Mouse (Mus musculus) forebrain, embryonic 11.5 days (tissue): ENCODE data around the gene Ipo4. TPM values are rescaled to one million over a fixed set of nuclear protein-coding genes. Genes with fewer than 3 reads are reported as not detected.
A peak's percentile ranks its signal among the peaks of the same experiment; 100 is the strongest.

Experiments used
- ATAC-seq: fragments of 200-750 bp; cut with Nextera tagmentation; replicated peaks from 2 replicates; pipeline ENCODE4 v1.8.0; 2017; ENCODE audit warnings: moderate TSS enrichment; ENCODE audit not compliant: low FRiP score
- DNase-seq: peaks from one replicate; pipeline ENCODE4 v3.0.0-alpha.2; 2017; ENCODE audit warnings: low spot score
- H3K27ac ChIP-seq: fragments of 300-500 bp; sonication (generic); 2 replicates; pipeline ENCODE4 v1.5.1; 2014; ENCODE audit warnings: low read depth, low read length
- H3K27me3 ChIP-seq: fragments of 300-500 bp; sonication (generic); 2 replicates; pipeline ENCODE4 v1.6.1; 2014; ENCODE audit warnings: mild to moderate bottlenecking, low read length, mixed read lengths; ENCODE audit not compliant: control insufficient read depth, insufficient read depth
- H3K36me3 ChIP-seq: fragments of 300-500 bp; sonication (generic); 2 replicates; pipeline ENCODE4 v1.6.1; 2014; ENCODE audit warnings: mild to moderate bottlenecking, low read length, moderate library complexity, mixed read lengths; ENCODE audit not compliant: control insufficient read depth, insufficient read depth
- H3K4me1 ChIP-seq: fragments of 300-500 bp; sonication (generic); replicated peaks from 2 replicates; pipeline ENCODE4 v1.6.1; 2014; ENCODE audit warnings: low read length, mixed read lengths; ENCODE audit not compliant: control insufficient read depth, insufficient read depth
- H3K4me2 ChIP-seq: fragments of 300-500 bp; sonication (generic); 2 replicates; pipeline ENCODE4 v1.6.1; 2014; ENCODE audit warnings: low read depth, mild to moderate bottlenecking, low read length, moderate library complexity, mixed read lengths; ENCODE audit not compliant: severe bottlenecking
- H3K4me3 ChIP-seq: fragments of 300-500 bp; sonication (generic); 2 replicates; pipeline ENCODE4 v1.5.1; 2014; ENCODE audit warnings: low read depth, low read length
- H3K9ac ChIP-seq: fragments of 300-500 bp; sonication (generic); 2 replicates; pipeline ENCODE4 v1.6.1; 2014; ENCODE audit warnings: low read length
- H3K9me3 ChIP-seq: fragments of 300-500 bp; sonication (generic); 2 replicates; pipeline ENCODE4 v1.6.1; 2016; ENCODE audit warnings: low read length, mixed read lengths; ENCODE audit not compliant: control insufficient read depth
- WGBS: fragments of 180-500 bp; shearing (Covaris S2); extraction: QIAGEN DNeasy Blood & Tissue Kit; methylation state at CpG from one replicate; pipeline ENCODE4 v1.1.7; 2014; 5-methylcytosine and 5-hydroxymethylcytosine counted together
- polyA plus RNA-seq: library from polyadenylated mRNA; unstranded; fragments of >200 nt; fragmentation: Nextera tagmentation; extraction: Ambion mirVana; gene quantifications from 2 replicates; pipeline ENCODE4 v1.2.1, GENCODE M21; 2014

Ipo4 gene
- polyA plus RNA-seq, 1 experiment from 2014 or later, result 77.2 TPM

GRCm38 (mm10) chr14:55642679-55643059 is 6.9 kb upstream of the Ipo4 start:
- ATAC-seq, result peak; percentile 19
- Histone ChIP-seq H3K4me2 (peak overlapping the region; percentile 81), H3K27ac (peak overlapping the region; percentile 87; the same call in 1 of the 2 replicates), H3K36me3 (peaks cover 14% of the 10 kb centered on the region), H3K27me3 (no peaks in the 10 kb centered on the region), H3K4me1 (peaks cover 15% of the 10 kb centered on the region), H3K9ac (peak overlapping the region; percentile 95), H3K4me3 (peak overlapping the region; percentile 66), H3K9me3 (no peaks in the 10 kb centered on the region)
- WGBS, result 24% methylated on average over 8 of the region's 8 CpGs
- DNase-seq, result no peak

- Histone ChIP-seq H3K27me3 (no peaks in the 10 kb centered on the region), H3K4me3 (no peak overlapping the region), H3K4me2 (no peak overlapping the region), H3K9me3 (no peaks in the 10 kb centered on the region), H3K9ac (no peak overlapping the region), H3K4me1 (peaks cover 15% of the 10 kb centered on the region), H3K27ac (no peak overlapping the region), H3K36me3 (peaks cover 14% of the 10 kb centered on the region)
- DNase-seq, result no peak
- 96% methylated on average over 13 of the region's 13 CpGs for WGBS
- ATAC-seq, result no peak
Observed at GRCm38 (mm10) chr14:55641291-55641690, 5.5 kb upstream of the Ipo4 start.

- WGBS, result 96% methylated on average over 14 of the region's 14 CpGs
- ATAC-seq (no peak), DNase-seq (no peak)
- H3K4me2 ChIP-seq, result no peak overlapping the region
- H3K27ac ChIP-seq, result no peak overlapping the region
- H3K36me3 ChIP-seq, result peaks cover 14% of the 10 kb centered on the region
- no peaks in the 10 kb centered on the region for H3K9me3 ChIP-seq
- H3K4me3 ChIP-seq, result no peak overlapping the region
- H3K9ac ChIP-seq, result no peak overlapping the region
- H3K27me3 ChIP-seq, result no peaks in the 10 kb centered on the region
- peaks cover 15% of the 10 kb centered on the region for H3K4me1 ChIP-seq
Observed at GRCm38 (mm10) chr14:55640816-55641215, 5.1 kb upstream of the Ipo4 start.

- Histone ChIP-seq H3K27me3 (no peaks in the 10 kb centered on the region), H3K4me1 (peaks cover 9% of the 10 kb centered on the region), H3K9me3 (no peaks in the 10 kb centered on the region), H3K36me3 (peaks cover 17% of the 10 kb centered on the region), H3K4me2 (no peak within 1 kb of the TSS), H3K4me3 (no peak within 1 kb of the TSS), H3K27ac (no peak within 1 kb of the TSS), H3K9ac (no peak within 1 kb of the TSS)
- no peak for ATAC-seq
- 94% methylated on average over 9 of the region's 9 CpGs for WGBS
- DNase-seq, result no peak
Observed at GRCm38 (mm10) chr14:55637795-55638194, 2.0 kb upstream of the Ipo4 start, which contains the start of gene Gm49378. Gene Gm49378, minus strand, starts transcription at chr14:55637895.

- DNase-seq (no peak), ATAC-seq (no peak; the same call in 1 of the 2 replicates)
- 3% methylated on average over 23 of the region's 23 CpGs for WGBS
- H3K9ac ChIP-seq, result peak overlapping the region; percentile 77
- H3K27ac ChIP-seq, result peak overlapping the region; percentile 53
- H3K4me2 ChIP-seq, result peak overlapping the region; percentile 93
- no peaks in the 10 kb centered on the region for H3K27me3 ChIP-seq
- peaks cover 3% of the 10 kb centered on the region; the same call in 1 of the 2 replicates for H3K4me1 ChIP-seq
- peak overlapping the region; percentile 64 for H3K4me3 ChIP-seq
- no peaks in the 10 kb centered on the region for H3K9me3 ChIP-seq
- peaks cover 10% of the 10 kb centered on the region for H3K36me3 ChIP-seq
Observed at GRCm38 (mm10) chr14:55634874-55635522, 759 bp downstream of the Ipo4 start.

GRCm38 (mm10) chr14:55629312-55629711 is 6.4 kb downstream of the Ipo4 start:
- H3K27ac ChIP-seq, result no peak overlapping the region
- H3K4me1 ChIP-seq, result no peaks in the 10 kb centered on the region
- H3K4me2 ChIP-seq, result no peak overlapping the region
- ATAC-seq (no peak), DNase-seq (peak; percentile 69)
- no peak overlapping the region for H3K9ac ChIP-seq
- peaks cover 22% of the 10 kb centered on the region; the same call in 1 of the 2 replicates for H3K36me3 ChIP-seq
- H3K27me3 ChIP-seq, result no peaks in the 10 kb centered on the region
- 61% methylated on average over 5 of the region's 5 CpGs for WGBS
- H3K4me3 ChIP-seq, result no peak overlapping the region
- no peaks in the 10 kb centered on the region for H3K9me3 ChIP-seq

GRCm38 (mm10) chr14:55628077-55628827 is 7.5 kb downstream of the Ipo4 start:
- Histone ChIP-seq H3K4me1 (no peaks in the 10 kb centered on the region), H3K27ac (no peak overlapping the region), H3K4me2 (no peak overlapping the region), H3K27me3 (no peaks in the 10 kb centered on the region), H3K9me3 (no peaks in the 10 kb centered on the region), H3K36me3 (peaks cover 22% of the 10 kb centered on the region; the same call in 1 of the 2 replicates), H3K9ac (no peak overlapping the region), H3K4me3 (no peak overlapping the region)
- no peak for DNase-seq
- WGBS, result 94% methylated on average over 27 of the region's 27 CpGs
- ATAC-seq, result no peak

- Histone ChIP-seq H3K9ac (peak overlapping the region; percentile 8; the same call in 1 of the 2 replicates), H3K36me3 (no peaks in the 10 kb centered on the region), H3K27me3 (no peaks in the 10 kb centered on the region), H3K9me3 (no peaks in the 10 kb centered on the region), H3K4me2 (peak overlapping the region; percentile 31; the same call in 1 of the 2 replicates), H3K27ac (no peak overlapping the region), H3K4me1 (peaks cover 3% of the 10 kb centered on the region; the same call in 1 of the 2 replicates), H3K4me3 (peak overlapping the region; percentile 12)
- 54% methylated on average over 22 of the region's 22 CpGs for WGBS
- no peak for ATAC-seq
- DNase-seq, result no peak
Observed at GRCm38 (mm10) chr14:55618486-55619195, 17.1 kb downstream of the Ipo4 start.
